Mouse (Mus musculus) limb, embryonic 11.5 days (tissue): Measurements from ENCODE around the gene Bmper. TPM values are rescaled to one million over a fixed set of nuclear protein-coding genes. Genes with fewer than 3 reads are reported as not detected.

Source experiments
- ATAC-seq: fragments of 200-750 bp; cut with Nextera tagmentation; 2 replicates; pipeline ENCODE4 v1.8.0; 2017; ENCODE audit warnings: low read depth; ENCODE audit not compliant: insufficient number of reproducible peaks, low FRiP score, low TSS enrichment
- DNase-seq: peaks from one replicate; pipeline ENCODE4 v3.0.0-alpha.2; 2015; ENCODE audit warnings: low spot score
- H3K27ac ChIP-seq: fragments of 300-500 bp; sonication (generic); replicated peaks from 2 replicates; pipeline ENCODE4 v1.5.1; 2014; ENCODE audit warnings: low read depth, mild to moderate bottlenecking, low read length
- H3K27me3 ChIP-seq: fragments of 300-500 bp; sonication (generic); 2 replicates; pipeline ENCODE4 v1.6.1; 2014; ENCODE audit warnings: mild to moderate bottlenecking, low read length, mixed read lengths; ENCODE audit not compliant: control insufficient read depth, insufficient read depth
- H3K36me3 ChIP-seq: fragments of 300-500 bp; sonication (generic); 2 replicates; pipeline ENCODE4 v1.6.1; 2014; ENCODE audit warnings: mild to moderate bottlenecking, low read length, moderate library complexity, mixed read lengths; ENCODE audit not compliant: control insufficient read depth, insufficient read depth
- H3K4me1 ChIP-seq: fragments of 300-500 bp; sonication (generic); 2 replicates; pipeline ENCODE4 v1.6.1; 2014; ENCODE audit warnings: low read length, mixed read lengths; ENCODE audit not compliant: control insufficient read depth, insufficient read depth
- H3K4me2 ChIP-seq: fragments of 300-500 bp; sonication (generic); 2 replicates; pipeline ENCODE4 v1.6.1; 2014; ENCODE audit warnings: low read depth, mild to moderate bottlenecking, moderate library complexity; ENCODE audit not compliant: severe bottlenecking
- H3K4me3 ChIP-seq: fragments of 300-500 bp; sonication (generic); 2 replicates; pipeline ENCODE4 v1.5.1; 2014; ENCODE audit warnings: low read depth, low read length
- H3K9ac ChIP-seq: fragments of 300-500 bp; sonication (generic); 2 replicates; pipeline ENCODE4 v1.6.1; 2014; ENCODE audit warnings: mild to moderate bottlenecking, low read length
- H3K9me3 ChIP-seq: fragments of 300-500 bp; sonication (generic); 2 replicates; pipeline ENCODE4 v1.6.1; 2016; ENCODE audit warnings: low read length; ENCODE audit not compliant: control insufficient read depth
- WGBS: fragments of 180-500 bp; shearing (Covaris S2); extraction: QIAGEN DNeasy Blood & Tissue Kit; methylation state at CpG from one replicate; pipeline ENCODE4 v1.1.7; 2014; 5-methylcytosine and 5-hydroxymethylcytosine counted together
- polyA plus RNA-seq: library from polyadenylated mRNA; unstranded; fragments of >200 nt; fragmentation: Nextera tagmentation; extraction: Ambion mirVana; gene quantifications from 2 replicates; pipeline ENCODE4 v1.2.1, GENCODE M21; 2014

The Bmper gene
- polyA plus RNA-seq, 1 experiment from 2014 or later = 4.9 TPM

- Histone ChIP-seq H3K36me3 (no peaks in the 10 kb centered on the region), H3K9me3 (no peaks in the 10 kb centered on the region), H3K4me1 (no peaks in the 10 kb centered on the region), H3K4me3 (no peak overlapping the region), H3K27ac (no peak overlapping the region), H3K4me2 (no peak overlapping the region), H3K9ac (no peak overlapping the region), H3K27me3 (no peaks in the 10 kb centered on the region)
- no peak for DNase-seq
- ATAC-seq = no peak
- WGBS = 89% methylated on average over 8 of the region's 8 CpGs
Observed at GRCm38 (mm10) chr9:23351400-23351799, 128.5 kb downstream of the Bmper start.

- H3K4me1 ChIP-seq = no peaks in the 10 kb centered on the region
- no peak overlapping the region for H3K9ac ChIP-seq
- 97% methylated on average over 2 of the region's 2 CpGs for WGBS
- H3K27me3 ChIP-seq = no peaks in the 10 kb centered on the region
- ATAC-seq (no peak), DNase-seq (no peak)
- no peak overlapping the region for H3K4me2 ChIP-seq
- H3K9me3 ChIP-seq = no peaks in the 10 kb centered on the region
- no peak overlapping the region for H3K27ac ChIP-seq
- H3K36me3 ChIP-seq = no peaks in the 10 kb centered on the region
- H3K4me3 ChIP-seq = no peak overlapping the region
Observed at GRCm38 (mm10) chr9:23352396-23352795, 129.5 kb downstream of the Bmper start.

GRCm38 (mm10) chr9:23354201-23354820 lies 131.4 kb downstream of the Bmper start:
- DNase-seq (no peak), ATAC-seq (no peak)
- Histone ChIP-seq H3K27ac (no peak overlapping the region), H3K4me3 (no peak overlapping the region), H3K27me3 (no peaks in the 10 kb centered on the region), H3K4me1 (no peaks in the 10 kb centered on the region), H3K4me2 (no peak overlapping the region), H3K36me3 (no peaks in the 10 kb centered on the region), H3K9ac (no peak overlapping the region), H3K9me3 (no peaks in the 10 kb centered on the region)
- 47% methylated on average over 5 of the region's 5 CpGs for WGBS

GRCm38 (mm10) chr9:23358108-23358507 lies 135.2 kb downstream of the Bmper start:
- no peaks in the 10 kb centered on the region for H3K9me3 ChIP-seq
- 95% methylated on average over 2 of the region's 2 CpGs for WGBS
- no peak overlapping the region for H3K27ac ChIP-seq
- DNase-seq (no peak), ATAC-seq (no peak)
- no peaks in the 10 kb centered on the region for H3K4me1 ChIP-seq
- H3K4me2 ChIP-seq = no peak overlapping the region
- no peaks in the 10 kb centered on the region for H3K27me3 ChIP-seq
- H3K4me3 ChIP-seq = no peak overlapping the region
- no peak overlapping the region for H3K9ac ChIP-seq
- H3K36me3 ChIP-seq = no peaks in the 10 kb centered on the region

GRCm38 (mm10) chr9:23363139-23363538 lies 140.3 kb downstream of the Bmper start:
- no peaks in the 10 kb centered on the region for H3K36me3 ChIP-seq
- H3K4me3 ChIP-seq = no peak overlapping the region
- 39% methylated on average over 2 of the region's 2 CpGs for WGBS
- H3K9ac ChIP-seq = no peak overlapping the region
- H3K27me3 ChIP-seq = no peaks in the 10 kb centered on the region
- ATAC-seq (no peak), DNase-seq (no peak)
- H3K4me1 ChIP-seq = no peaks in the 10 kb centered on the region
- H3K9me3 ChIP-seq = no peaks in the 10 kb centered on the region
- no peak overlapping the region for H3K4me2 ChIP-seq
- H3K27ac ChIP-seq = no peak overlapping the region

GRCm38 (mm10) chr9:23363540-23363939 lies 140.7 kb downstream of the Bmper start:
- Histone ChIP-seq H3K4me3 (no peak overlapping the region), H3K27ac (no peak overlapping the region), H3K4me2 (no peak overlapping the region), H3K9me3 (no peaks in the 10 kb centered on the region), H3K27me3 (no peaks in the 10 kb centered on the region), H3K4me1 (no peaks in the 10 kb centered on the region), H3K9ac (no peak overlapping the region), H3K36me3 (no peaks in the 10 kb centered on the region)
- DNase-seq = peak; percentile 25
- WGBS = 68% methylated on average over 7 of the region's 7 CpGs
- peak; percentile 57; the same call in 1 of the 2 replicates for ATAC-seq

GRCm38 (mm10) chr9:23364047-23364446 lies 141.2 kb downstream of the Bmper start:
- Histone ChIP-seq H3K4me1 (no peaks in the 10 kb centered on the region), H3K36me3 (no peaks in the 10 kb centered on the region), H3K4me2 (no peak overlapping the region), H3K9ac (no peak overlapping the region), H3K27ac (no peak overlapping the region), H3K4me3 (no peak overlapping the region), H3K27me3 (no peaks in the 10 kb centered on the region), H3K9me3 (no peaks in the 10 kb centered on the region)
- DNase-seq = no peak
- ATAC-seq = no peak
- 79% methylated on average over 2 of the region's 2 CpGs for WGBS

- ATAC-seq = no peak
- Histone ChIP-seq H3K4me2 (no peak overlapping the region), H3K36me3 (no peaks in the 10 kb centered on the region), H3K27me3 (no peaks in the 10 kb centered on the region), H3K4me3 (no peak overlapping the region), H3K9me3 (no peaks in the 10 kb centered on the region), H3K9ac (no peak overlapping the region), H3K4me1 (no peaks in the 10 kb centered on the region), H3K27ac (no peak overlapping the region)
- DNase-seq = no peak
Observed at GRCm38 (mm10) chr9:23368124-23368523, 145.2 kb downstream of the Bmper start.
